Mouse (Mus musculus): ENCODE measurements at regions not wholly inside any gene's neighbourhood (a gene's known extent, or its start where the extent isn't known, plus 50 kb on each side); places are given as distances from the start of the nearest gene placed in this dataset.

GRCm38 (mm10) chr14:76673671-76674331 is 117.1 kb upstream of the Serp2 start:
- DNase-seq (ENCODE audit: low read depth), result peak; percentile 15

- DNase-seq (ENCODE audit: low read depth), result no peak
Observed at GRCm38 (mm10) chr14:76672899-76673298, 116.2 kb upstream of the Serp2 start.

GRCm38 (mm10) chr14:76672442-76672841 is 115.8 kb upstream of the Serp2 start:
- DNase-seq (ENCODE audit: low read depth), result no peak

- no peak for DNase-seq (ENCODE audit: low read depth)
Observed at GRCm38 (mm10) chr14:76671023-76671422, 114.3 kb upstream of the Serp2 start.

GRCm38 (mm10) chr14:76665754-76666371 is 109.2 kb upstream of the Serp2 start:
- peak; percentile 28 for DNase-seq (ENCODE audit: low read depth)

- peak; percentile 58 for DNase-seq (ENCODE audit: low read depth)
Observed at GRCm38 (mm10) chr14:76664586-76665508, 108.2 kb upstream of the Serp2 start.

GRCm38 (mm10) chr14:76663816-76664215 is 107.1 kb upstream of the Serp2 start:
- no peak for DNase-seq (ENCODE audit: low read depth)

GRCm38 (mm10) chr14:76662871-76663270 is 106.2 kb upstream of the Serp2 start:
- no peak for DNase-seq (ENCODE audit: low read depth)

GRCm38 (mm10) chr14:76660906-76661305 is 104.2 kb upstream of the Serp2 start:
- no peak for DNase-seq (ENCODE audit: low read depth)

GRCm38 (mm10) chr14:76658952-76659502 is 102.3 kb upstream of the Serp2 start:
- DNase-seq (ENCODE audit: low read depth), result no peak

GRCm38 (mm10) chr14:76657784-76658610 is 101.3 kb upstream of the Serp2 start:
- DNase-seq (ENCODE audit: low read depth), result peak; percentile 39

GRCm38 (mm10) chr14:76657375-76657774 is 100.7 kb upstream of the Serp2 start:
- no peak for DNase-seq (ENCODE audit: low read depth)

GRCm38 (mm10) chr14:76652356-76653126 is 95.9 kb upstream of the Serp2 start:
- no peak for DNase-seq (ENCODE audit: low read depth)

- DNase-seq (ENCODE audit: low read depth), result no peak
Observed at GRCm38 (mm10) chr14:76651096-76651495, 94.4 kb upstream of the Serp2 start.

GRCm38 (mm10) chr14:76649927-76650326 is 93.2 kb upstream of the Serp2 start:
- DNase-seq (ENCODE audit: low read depth), result no peak

GRCm38 (mm10) chr14:76644716-76645115 is 88.0 kb upstream of the Serp2 start:
- no peak for DNase-seq (ENCODE audit: low read depth)

GRCm38 (mm10) chr14:76641752-76642529 is 85.3 kb upstream of the Serp2 start:
- no peak for DNase-seq (ENCODE audit: low read depth)

- DNase-seq (ENCODE audit: low read depth), result no peak
Observed at GRCm38 (mm10) chr14:76633170-76633569, 76.5 kb upstream of the Serp2 start.

- DNase-seq (ENCODE audit: low read depth), result no peak
Observed at GRCm38 (mm10) chr14:76632763-76633162, 76.1 kb upstream of the Serp2 start.

GRCm38 (mm10) chr14:76631740-76632139 is 75.1 kb upstream of the Serp2 start:
- DNase-seq (ENCODE audit: low read depth), result no peak

Measured in naive thymus-derived CD4-positive, alpha-beta T cell, adult 2 months (primary cell).